Mouse (Mus musculus) spleen, adult 18-20 months (tissue): ENCODE measurements around the gene Rtkn2.
A peak's percentile ranks its signal among the peaks of the same experiment; 100 is the strongest.

Source experiments
- DNase-seq, 2 experiments: peaks; one replicate each; pipeline ENCODE4 v3.0.0; 2022; ENCODE audit warnings: mixed read lengths in 2 of 2

The Rtkn2 gene

DNA sequence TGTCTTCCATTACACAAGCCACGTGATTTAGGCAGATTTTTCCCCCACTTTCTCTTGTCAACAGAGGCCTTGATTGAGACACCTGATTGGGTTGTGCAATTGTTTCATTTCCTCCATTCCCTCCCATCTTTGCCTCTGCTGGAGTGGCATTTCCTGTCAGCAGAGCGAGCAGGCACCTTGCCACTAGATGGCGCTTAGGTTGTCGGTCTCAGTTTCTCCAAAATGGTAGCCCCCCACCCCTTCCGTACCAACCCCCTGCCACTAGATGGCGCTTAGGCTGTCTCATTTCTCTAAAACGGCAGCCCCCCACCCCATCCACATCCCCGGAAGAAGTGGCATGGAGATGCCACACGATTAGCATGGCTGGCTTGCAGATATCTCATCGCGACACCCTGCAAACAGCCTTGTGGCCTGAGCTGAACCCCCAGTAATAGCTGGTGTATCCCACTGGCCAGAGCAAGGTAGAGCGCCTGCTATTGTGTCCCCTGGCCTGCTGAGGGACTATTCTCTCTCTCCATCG, 18.8 kb downstream of the Rtkn2 start:
- peak in 1 of 2 experiments; percentile 46 for DNase-seq

DNA sequence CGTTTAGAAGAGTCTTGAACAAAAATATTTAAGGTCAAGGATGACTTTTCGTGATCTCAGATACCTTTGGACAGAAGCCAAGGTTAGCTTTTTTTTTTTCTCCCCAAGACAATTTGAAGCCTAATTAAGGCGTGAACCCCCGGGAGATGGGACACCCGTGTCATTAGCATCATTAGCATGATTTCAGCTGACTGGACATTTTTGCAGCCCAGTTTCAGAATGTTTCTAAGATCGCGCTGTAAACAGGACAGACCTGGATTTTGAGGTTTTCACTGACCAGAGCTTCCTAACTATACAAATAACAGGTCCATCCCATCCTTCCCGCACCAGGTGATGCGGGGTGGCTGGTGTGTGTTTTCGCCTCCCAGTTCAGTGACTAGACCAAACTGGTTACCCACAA, 19.8 kb downstream of the Rtkn2 start:
- no peak for DNase-seq

DNA sequence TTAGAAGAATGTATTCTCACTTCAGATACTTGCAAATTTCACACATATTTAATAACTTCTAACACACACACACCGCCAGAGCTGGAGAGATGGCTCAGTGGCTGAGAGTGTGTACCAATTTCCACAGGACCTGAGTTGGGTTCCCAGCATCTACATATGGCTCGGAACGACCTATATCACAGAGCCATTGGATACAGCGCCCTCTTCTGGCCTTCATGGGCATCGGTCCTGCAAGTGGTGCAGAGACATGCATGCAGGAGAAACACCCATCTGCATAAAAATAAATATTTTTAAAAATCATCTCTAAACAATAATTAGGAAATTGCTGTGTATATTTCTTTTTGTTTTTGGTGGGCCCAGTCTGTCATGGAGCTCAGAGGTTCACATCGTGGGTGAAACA, 22.1 kb downstream of the Rtkn2 start:
- no peak for DNase-seq

- no peak for DNase-seq
Measured at GRCm38 (mm10) chr10:68003651-68004422, 24.5 kb downstream of the Rtkn2 start.

DNA sequence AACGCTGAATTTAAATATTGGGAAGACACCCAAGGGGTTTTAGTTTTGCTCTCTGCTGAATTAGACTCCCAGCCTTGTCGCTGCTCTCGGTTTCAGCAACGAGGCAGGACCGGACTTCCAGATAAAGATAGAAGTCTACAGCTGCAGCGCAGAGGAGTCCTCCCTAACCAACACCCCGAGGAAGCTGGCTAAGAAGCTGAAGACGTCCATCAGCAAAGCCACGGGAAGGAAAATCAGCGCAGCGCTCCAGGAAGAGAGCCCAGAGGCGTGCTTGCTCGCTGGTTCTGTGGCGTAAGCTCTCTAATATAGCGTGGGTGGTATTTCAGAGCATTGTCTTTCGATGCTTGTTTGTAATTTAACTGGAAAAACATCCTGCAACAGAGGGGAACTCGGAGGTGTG, 26.0 kb downstream of the Rtkn2 start:
- DNase-seq = no peak

GRCm38 (mm10) chr10:68006491-68006890, 27.1 kb downstream of the Rtkn2 start:
- DNase-seq = no peak

GRCm38 (mm10) chr10:68007103-68007502, 27.7 kb downstream of the Rtkn2 start:
- no peak for DNase-seq

GRCm38 (mm10) chr10:68008198-68008955, 29.0 kb downstream of the Rtkn2 start:
- DNase-seq = peak in 1 of 2 experiments; percentile 12

- DNase-seq = no peak
Measured at GRCm38 (mm10) chr10:68009301-68009700, 29.9 kb downstream of the Rtkn2 start.

GRCm38 (mm10) chr10:68009867-68010266, 30.5 kb downstream of the Rtkn2 start:
- no peak for DNase-seq

- DNase-seq = peak; percentile 14 to 47
Measured at GRCm38 (mm10) chr10:68013137-68013536, 33.8 kb downstream of the Rtkn2 start.

DNA sequence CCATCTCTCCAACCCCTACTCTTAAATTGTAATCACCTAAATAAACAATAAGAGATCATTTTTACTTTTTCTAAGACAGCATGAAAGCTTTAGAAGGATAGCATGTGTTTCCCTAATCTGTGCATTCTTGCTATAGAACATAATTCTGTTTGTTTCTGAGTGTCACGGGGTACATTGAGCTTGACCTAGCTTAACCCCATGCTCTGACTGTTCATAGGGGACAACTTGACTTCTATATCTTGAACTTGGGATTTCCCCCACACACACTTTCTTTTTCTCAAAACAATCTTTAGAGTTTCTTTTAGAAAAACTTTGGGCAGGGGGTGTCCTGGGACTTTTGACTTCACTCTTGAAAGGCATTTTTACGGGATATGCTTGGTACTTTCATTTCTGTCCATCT, 41.4 kb downstream of the Rtkn2 start:
- no peak for DNase-seq

DNA sequence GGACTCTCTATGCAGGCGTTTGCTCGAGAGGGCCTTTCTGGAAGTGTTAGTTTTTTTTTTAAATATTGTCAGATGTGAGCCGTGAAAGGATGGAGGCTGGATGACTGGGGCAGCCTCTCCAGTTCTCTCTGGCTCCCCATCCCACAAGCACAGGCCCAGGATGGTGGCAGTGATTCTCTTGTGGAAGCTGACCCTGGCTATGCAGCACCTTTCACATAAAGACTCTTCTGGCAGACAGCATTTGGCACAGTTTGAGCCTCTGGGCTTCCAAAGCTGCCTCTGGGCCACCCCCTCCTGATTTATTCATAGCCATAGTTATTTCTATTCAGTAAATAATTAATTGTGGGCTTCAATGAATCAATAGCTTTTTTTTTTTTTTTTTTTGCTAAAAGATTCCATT, 46.3 kb downstream of the Rtkn2 start:
- no peak for DNase-seq

DNA sequence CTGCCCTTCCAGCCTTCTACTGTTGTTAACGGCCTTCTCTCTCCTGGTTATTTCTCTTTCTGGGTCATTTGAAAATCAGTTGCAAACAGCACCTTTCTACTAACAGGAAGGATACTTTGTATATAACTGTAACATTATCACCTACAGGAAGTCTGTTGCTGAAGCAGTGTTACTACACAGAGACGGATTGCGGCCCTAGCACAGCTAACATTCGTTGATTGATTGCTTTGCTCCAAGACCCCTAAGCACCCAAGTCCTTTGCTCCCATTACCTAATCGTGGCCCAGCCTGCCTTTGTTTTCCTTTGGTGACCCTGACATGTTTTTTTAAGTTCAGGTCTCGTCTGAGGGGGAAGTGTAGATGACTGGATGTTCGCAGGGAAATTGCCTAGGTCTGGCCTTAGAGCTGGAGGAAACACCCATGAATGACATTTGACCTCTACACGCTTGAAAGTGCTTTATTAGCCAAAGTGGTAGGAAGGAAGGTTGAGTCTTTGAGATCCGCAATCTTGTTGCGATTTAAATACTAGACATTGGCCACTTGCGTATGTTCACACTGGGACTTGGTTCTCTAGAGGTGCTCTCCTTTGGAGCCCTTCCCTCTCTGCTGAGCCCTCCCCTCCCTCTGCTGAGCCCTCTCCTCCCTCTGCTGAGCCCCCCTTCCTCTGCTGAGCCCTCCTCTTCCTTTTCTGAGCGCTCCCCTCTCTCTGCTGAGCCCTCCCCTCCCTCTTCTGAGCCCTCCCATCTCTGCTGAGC, 49.1 kb downstream of the Rtkn2 start:
- DNase-seq = no peak

- no peak for DNase-seq
Measured at GRCm38 (mm10) chr10:68029081-68029626, 49.8 kb downstream of the Rtkn2 start.

GRCm38 (mm10) chr10:68030027-68030426, 50.7 kb downstream of the Rtkn2 start:
- no peak for DNase-seq

DNA sequence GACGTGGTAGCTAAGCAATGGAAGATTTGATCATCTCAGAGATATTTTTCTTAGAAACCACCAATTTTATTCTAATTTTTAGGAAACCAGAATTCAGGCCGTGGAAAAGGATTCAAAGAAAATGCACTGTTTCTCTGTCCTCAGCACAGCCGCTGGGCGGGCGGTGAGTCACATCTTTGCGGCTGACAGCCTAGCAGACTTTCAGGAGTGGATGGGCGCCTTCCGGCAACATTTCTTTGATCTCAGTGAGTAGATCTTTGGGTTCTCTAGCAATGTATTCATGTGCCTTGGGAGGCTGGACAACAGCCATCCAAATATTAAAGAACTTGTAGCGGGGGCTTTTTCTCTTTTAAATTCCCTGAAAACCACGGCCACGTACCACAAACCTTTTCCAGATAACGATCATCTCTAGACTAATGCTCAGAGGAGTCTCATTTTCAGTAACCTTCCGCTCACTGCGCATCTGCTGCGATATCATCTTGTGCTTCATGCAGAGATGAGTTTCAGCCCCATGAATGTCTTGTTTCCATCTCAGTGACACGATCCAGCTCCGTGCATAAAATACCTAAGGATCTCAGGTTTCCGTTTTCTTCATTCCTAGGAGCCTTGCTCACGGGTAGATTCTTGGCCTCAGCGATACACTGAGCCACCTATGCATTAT, 56.5 kb downstream of the Rtkn2 start:
- no peak for DNase-seq

GRCm38 (mm10) chr10:68036368-68036980, 57.1 kb downstream of the Rtkn2 start:
- DNase-seq = no peak

DNA sequence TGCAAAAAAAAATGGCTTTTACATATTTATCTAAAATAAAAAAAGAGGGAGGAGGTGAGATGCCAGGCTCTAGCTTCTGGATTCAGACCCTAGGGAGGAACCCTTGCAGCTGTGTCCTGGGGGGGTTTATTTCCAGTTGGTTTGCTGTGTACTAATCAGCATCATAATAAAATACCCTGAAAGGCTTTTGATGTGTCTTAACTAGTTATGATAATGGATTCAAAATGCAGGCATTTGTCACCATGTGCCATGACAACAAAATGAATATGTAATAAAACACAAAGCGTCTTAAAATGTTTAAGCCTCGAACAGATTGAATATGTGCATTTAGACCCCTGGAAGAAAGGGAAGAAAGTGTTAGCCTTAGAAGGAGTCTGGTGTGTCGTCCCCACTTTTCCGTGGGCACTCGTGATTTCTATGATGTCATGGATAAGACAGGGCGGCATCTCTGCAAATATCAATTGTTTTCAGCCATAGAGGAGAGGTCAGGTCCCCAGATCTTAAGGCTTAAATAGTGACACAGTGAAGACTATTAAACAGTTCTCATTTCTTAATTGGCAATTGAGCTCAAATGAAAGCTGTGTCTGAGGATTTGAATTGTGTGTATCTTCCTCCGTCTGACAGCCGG, 59.7 kb downstream of the Rtkn2 start:
- DNase-seq = no peak

- DNase-seq = no peak
Measured at GRCm38 (mm10) chr10:68039641-68040205, 60.4 kb downstream of the Rtkn2 start.

DNA sequence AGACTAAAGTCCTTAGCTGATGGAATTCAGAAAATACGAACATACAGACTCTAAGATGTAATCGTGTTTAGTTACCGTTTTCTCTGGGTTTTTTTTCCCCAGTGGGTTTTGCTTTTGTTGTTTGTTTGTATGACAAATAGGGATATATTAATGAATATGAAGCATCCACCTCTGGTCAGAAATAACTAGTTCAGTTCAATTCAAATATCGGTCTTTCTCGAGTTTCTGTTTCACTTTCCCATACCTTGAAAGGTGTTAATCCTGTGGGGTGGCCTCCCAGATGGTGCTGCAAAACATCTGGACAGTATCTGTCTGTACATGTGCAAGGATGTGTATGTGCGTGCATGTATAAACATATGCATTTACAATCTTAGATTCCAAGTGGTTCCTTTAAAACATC, 61.0 kb downstream of the Rtkn2 start:
- no peak for DNase-seq
